Mouse (Mus musculus) bone marrow macrophage, adult 2 months (primary cell): ENCODE measurements around the gene Clptm1.

Source experiments
- CTCF ChIP-seq: IDR thresholded peaks from 2 replicates; pipeline ENCODE4 v1.5.1; 2012; ENCODE audit warnings: low read depth, mild to moderate bottlenecking, low read length, moderate library complexity
- POLR2A ChIP-seq: IDR thresholded peaks from 2 replicates; pipeline ENCODE4 v1.6.1; 2012; ENCODE audit warnings: mild to moderate bottlenecking, low read depth, low read length, borderline replicate concordance

GRCm38 (mm10) chr7:19702859-19703555 is 38.2 kb upstream of the Clptm1 start:
- no peak for TF ChIP-seq CTCF
- TF ChIP-seq POLR2A, result no peak
